ENCODE assay signal across 22 mouse cellular contexts in genomic region chr6:128545402-128545801, GRCm38 (mm10). TPM values are rescaled to one million over a fixed set of nuclear protein-coding genes. Genes with fewer than 3 reads are reported as not detected.
DNase-seq lines count a peak whose midpoint lies in the region; ATAC-seq lines count a peak whose summit lies in the region.
"Had no signal": no experiment of that assay in that cellular context is flagged by ENCODE, and none has a peak within 500 bp of the region (broad histone marks: within the 10 kb centered on the region; RNA-seq: fewer than 3 reads in every experiment).

No protein-coding gene starts in this region.

- DNase-seq in heart, adult 11 months = peak; percentile 37
- DNase-seq in heart, postnatal 4 days = no peak
- DNase-seq in thymus, postnatal 25 days = no peak
- no peak for DNase-seq in Muller cell, postnatal 12 days (ENCODE audit: inconsistent ontology term)
- DNase-seq: adrenal gland, adult 8-10 months; adrenal gland, postnatal 14 days; adrenal gland, postnatal 36 days; cerebellum, adult 11-12 months; cerebellum, adult 2 months; cerebellum, adult 9-10 months; cerebellum, postnatal 10 days; cerebellum, postnatal 25 days; embryo, embryonic 11 days had no signal

- peak; percentile 62 for ATAC-seq in granulocyte monocyte progenitor cell, adult 5-6 weeks (replicated peaks; ENCODE audit: poor library complexity, severe bottlenecking)
- ATAC-seq in megakaryocyte progenitor cell, adult 5-6 weeks (replicated peaks; ENCODE audit: poor library complexity) = peak; percentile 46; the same call in 1 of the 2 replicates
- ATAC-seq: activated CD4-positive, CD25-positive, alpha-beta regulatory T cell, adult 4 months; forebrain, embryonic 14.5 days; forebrain, embryonic 16.5 days; Patski had no signal

RNA-seq across cellular contexts. Expression of gene Pzp, which starts 18.9 kb away (rescaled TPM):
- 1 to 10 TPM; 1.1 to 2.9 TPM for total RNA-seq in heart, postnatal 4 days (2021)
- total RNA-seq in granulocyte monocyte progenitor cell, adult 5-6 weeks (2014; fragmentation: Nextera tagmentation) = not detected in 2 replicates
- not detected in 2 replicates for total RNA-seq in granulocyte monocyte progenitor cell, adult 5-6 weeks (2017)
- not detected in 2 replicates for total RNA-seq in megakaryocyte progenitor cell, adult 5-6 weeks (2015)
- total RNA-seq in megakaryocyte progenitor cell, adult 5-6 weeks (2017) = not detected in 2 replicates
- total RNA-seq: MEL had no signal

RNA-seq across cellular contexts. Expression of gene A2ml1, which starts 36.0 kb away (rescaled TPM):
- under 1 TPM in 1 of 2 experiments, not detected in 1; 0.11 TPM for total RNA-seq in heart, postnatal 4 days (2021)
- 7.0 TPM in 1 of 2 replicates, not detected in the other for total RNA-seq in granulocyte monocyte progenitor cell, adult 5-6 weeks (2014; fragmentation: Nextera tagmentation)
- not detected in 2 replicates for total RNA-seq in granulocyte monocyte progenitor cell, adult 5-6 weeks (2017)
- not detected in 2 replicates for total RNA-seq in megakaryocyte progenitor cell, adult 5-6 weeks (2015)
- not detected in 2 replicates for total RNA-seq in megakaryocyte progenitor cell, adult 5-6 weeks (2017)
- total RNA-seq: adrenal gland, adult 18-20 months; adrenal gland, adult 8-10 months; adrenal gland, postnatal 36 days; ES-E14 had no signal
